Mouse (Mus musculus): ENCODE results near the gene Rbm20. TPM values are rescaled to one million over a fixed set of nuclear protein-coding genes. Genes with fewer than 3 reads are reported as not detected.
"Not testable (repeated sequence)": the region's sequence is repeated elsewhere in the genome, so short reads cannot be mapped to it uniquely, and the experiment has no call there.

Gene Rbm20
- total RNA-seq (2022), result 100 to 1,000 TPM; 232 to 257 (median 245) TPM

DNA sequence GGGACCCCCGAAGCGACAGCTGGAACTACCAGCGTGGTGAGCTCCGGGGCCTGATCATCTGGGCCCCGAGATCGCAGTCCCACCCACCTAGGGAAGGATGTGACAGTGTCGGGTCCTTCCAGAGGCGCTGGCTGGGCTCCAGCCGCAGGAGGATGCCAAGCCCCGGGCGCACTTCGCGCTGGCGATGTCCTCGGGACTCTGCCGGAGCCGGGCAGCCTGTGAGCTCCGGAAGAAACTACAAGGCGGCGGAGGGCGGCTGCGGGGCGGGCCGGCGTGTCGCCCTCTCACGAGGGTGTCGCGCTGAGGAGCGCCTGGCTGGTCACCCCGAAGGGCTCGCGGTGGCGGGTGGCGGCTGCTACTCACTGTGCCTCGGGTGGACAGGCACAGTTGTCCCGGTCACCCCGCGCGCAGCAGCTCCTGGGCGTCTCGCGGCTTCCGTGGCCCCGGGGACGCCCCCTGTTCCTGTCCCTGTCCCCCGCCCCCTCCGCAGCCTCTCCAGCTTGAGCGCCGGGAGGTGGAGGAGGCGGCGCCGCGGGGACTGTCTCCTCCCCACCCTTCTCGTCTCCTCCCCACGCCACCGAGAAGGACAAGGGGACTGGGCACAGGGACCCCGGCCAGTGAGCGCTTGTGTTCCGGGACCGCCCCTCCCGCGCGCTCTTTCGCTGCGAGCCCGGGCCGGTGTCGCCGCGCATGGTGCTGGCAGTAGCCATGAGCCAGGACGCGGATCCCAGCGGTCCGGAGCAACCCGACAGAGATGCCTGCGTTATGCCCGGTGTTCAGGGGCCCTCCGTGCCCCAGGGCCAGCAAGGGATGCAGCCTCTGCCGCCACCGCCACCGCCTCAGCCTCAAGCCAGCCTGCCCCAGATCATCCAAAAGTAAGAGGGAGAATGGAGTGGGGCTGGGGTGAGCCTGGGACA, at the start of gene Rbm20:
Rbm20 (plus strand) TSS at position 589 of the 917 bp plus-strand sequence.
- peak; percentile 62 for DNase-seq (ENCODE audit: low spot score)

GRCm38 (mm10) chr19:53638041-53638440, 39.1 kb upstream of the Rbm20 start:
- no peak for DNase-seq (ENCODE audit: low spot score)

DNA sequence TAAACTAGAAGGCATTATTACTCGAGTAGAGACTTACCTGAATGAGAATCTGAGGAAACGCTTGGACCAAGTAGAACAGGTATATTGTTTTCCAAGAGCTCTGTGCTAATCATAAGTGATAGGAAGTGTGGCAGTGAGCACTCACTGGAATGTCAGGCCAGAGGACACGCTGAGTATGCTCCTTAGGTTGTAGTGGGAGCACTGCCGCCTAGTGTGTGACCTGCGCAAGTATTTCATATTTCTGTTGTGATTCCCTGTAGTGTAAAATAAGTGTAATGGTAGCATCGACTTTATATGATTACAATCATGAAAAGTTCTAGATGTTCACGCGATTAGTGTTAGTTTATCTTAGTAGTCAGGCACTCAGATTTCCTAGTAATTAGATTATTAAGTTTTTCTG, 38.4 kb upstream of the Rbm20 start:
- no peak for DNase-seq (ENCODE audit: low spot score)

- no peak for DNase-seq (ENCODE audit: low spot score)
Observed at GRCm38 (mm10) chr19:53644020-53644595, 33.0 kb upstream of the Rbm20 start.

GRCm38 (mm10) chr19:53647301-53647700, 29.8 kb upstream of the Rbm20 start:
- DNase-seq (ENCODE audit: low spot score), result no peak

DNA sequence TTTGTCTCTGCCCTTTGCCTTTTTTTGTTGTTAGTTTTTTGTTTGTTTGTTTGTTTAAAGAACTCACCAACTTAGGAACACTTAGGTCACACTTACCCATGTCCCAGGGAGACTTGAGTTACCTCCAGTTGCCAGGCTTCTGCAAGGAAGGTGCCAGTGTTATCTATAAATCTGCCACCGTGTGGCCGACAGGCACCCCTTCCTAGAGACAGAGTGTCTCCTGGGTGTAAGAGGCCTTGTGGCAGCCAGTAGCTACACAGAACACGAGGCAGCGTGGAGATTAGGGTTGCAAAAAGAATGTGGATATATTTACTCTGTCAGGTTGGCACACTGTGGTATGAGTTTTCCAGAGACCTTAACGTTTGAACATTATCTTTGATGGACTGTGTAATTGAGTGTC, 29.1 kb upstream of the Rbm20 start:
- no peak for DNase-seq (ENCODE audit: low spot score)

GRCm38 (mm10) chr19:53648802-53649236, 28.3 kb upstream of the Rbm20 start:
- peak; percentile 70 for DNase-seq (ENCODE audit: low spot score)

DNA sequence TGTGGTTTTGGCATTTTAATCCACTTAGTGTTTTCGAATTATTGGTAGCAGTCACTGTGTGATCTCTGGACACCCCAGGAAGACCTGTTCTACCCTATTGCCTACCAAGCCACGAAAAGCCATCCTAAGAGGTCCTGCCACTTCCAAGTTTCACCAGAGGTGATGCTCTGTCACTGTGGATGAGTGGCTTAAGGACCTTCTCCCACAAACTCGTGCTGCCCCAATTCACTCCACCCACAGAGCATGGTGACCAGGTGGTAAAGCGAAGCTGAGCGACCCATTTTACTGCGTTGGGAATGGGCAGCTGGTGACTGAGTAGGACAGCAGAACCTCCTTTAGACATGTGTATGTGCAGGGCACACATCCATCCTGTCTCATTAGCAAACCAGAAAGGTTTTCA, 27.7 kb upstream of the Rbm20 start:
- no peak for DNase-seq (ENCODE audit: low spot score)

DNA sequence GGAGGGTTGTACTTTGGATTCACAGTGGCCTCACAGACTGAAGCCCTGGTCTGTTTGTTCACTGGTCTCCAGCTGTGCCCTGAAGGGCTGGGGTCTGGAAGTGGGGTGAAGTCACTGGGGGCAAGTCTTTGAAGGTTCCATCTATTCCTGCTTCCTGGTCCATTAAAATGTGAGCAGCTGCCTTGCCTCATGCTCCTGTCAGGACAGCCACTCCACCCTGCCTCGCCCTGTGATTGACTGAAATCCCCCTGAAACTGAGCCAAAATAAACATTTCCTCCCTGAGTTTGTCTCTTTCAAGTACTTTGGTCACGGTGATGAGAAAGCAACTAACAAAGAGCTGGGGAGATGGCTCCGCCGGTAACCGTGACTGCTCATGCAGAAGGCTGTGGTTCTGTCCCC, 27.3 kb upstream of the Rbm20 start:
- DNase-seq (ENCODE audit: low spot score), result no peak

DNA sequence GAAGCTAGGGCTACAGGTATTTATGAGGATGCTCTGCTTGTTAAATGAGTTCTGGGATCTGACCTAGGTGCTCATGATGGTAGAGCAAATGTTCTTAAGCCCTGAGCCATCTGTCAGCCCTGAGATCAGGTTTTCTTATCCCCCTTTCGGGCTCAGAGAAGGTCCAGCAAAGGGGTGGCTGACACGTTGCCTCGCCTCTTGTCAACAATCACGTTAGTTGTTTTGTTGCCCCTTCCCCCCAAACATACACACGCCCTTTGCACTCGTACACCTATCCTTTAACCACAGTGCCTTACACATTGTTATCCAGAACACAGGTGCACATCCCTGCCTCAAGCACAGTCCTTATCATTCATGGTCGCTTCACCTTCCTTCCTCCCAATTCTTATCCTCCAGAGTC, 26.2 kb upstream of the Rbm20 start:
- DNase-seq (ENCODE audit: low spot score), result no peak

GRCm38 (mm10) chr19:53652267-53652666, 24.8 kb upstream of the Rbm20 start:
- DNase-seq (ENCODE audit: low spot score), result no peak

- no peak for DNase-seq (ENCODE audit: low spot score)
Observed at GRCm38 (mm10) chr19:53653624-53654467, 23.3 kb upstream of the Rbm20 start.

DNA sequence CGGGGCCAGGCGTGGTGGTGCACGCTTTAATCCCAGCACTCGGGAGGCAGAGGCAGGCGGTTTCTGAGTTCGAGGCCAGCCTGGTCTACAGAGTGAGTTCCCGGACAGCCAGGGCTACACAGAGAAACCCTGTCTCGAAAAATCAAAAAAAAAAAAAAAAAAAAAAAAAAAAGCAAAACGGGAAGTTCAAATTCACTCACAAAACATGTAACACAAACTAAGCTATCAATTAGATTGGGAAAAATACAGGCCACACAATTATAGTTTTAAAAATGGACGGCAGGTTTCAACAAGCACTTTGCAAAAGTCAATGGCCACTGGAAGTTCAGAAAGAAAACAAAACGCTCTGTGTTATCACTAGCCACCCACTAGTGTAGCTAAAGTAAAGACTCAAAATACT, 20.7 kb upstream of the Rbm20 start:
- not testable (repeated sequence) for DNase-seq (ENCODE audit: low spot score)

DNA sequence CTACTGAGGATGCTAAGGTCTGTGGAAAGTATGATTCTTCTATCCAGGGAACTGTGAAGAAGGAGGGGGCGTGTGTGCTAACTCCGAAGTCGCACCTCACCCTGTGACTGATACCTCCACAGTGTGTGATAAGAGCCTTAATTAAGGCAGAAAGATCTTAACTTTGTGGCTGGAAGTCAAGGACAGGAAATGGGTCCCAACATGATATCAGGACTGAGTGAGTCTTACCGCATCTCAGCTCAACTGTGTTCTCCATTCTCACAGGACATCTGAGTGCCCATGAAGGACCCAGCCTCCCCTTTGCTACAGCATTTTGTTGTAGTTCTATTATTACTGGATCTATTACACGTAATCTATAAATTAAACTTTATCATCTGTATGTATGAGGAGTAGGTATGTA, 19.7 kb upstream of the Rbm20 start:
- DNase-seq (ENCODE audit: low spot score), result no peak

DNA sequence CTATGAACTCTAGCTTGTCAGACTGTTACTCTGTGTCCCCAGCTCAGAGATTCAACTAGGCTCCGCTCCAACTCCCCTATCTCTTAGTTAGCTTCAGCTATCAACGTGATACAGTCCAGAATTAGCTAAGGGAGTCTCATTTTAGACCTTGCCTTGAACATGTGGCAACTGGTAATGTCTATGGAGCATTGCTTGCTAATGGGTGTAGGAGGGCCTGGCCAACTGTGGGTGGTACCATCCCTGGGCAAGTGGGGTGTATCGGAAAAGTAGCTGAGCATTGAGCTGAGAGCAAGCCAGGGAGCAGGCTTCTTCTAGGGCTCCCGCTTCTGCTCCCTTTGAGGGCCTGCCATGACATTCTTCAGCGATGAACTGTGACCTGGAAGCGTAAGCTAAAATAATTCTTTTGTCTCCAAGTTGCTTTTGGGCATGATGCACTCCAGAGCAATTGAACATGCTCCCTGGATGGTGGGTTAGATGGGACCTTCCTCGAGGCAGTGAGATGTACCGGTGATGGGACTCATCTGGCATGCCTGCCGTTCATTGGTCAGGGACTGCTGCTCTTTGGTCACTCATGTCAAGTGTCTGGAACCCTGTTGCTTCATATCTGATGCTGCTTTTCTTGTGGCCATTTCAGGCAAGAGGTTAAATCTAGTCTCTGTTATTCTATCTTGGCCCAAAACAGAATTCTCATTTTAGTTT, 16.2 kb upstream of the Rbm20 start:
- peak; percentile 41 for DNase-seq (ENCODE audit: low spot score)

- no peak for DNase-seq (ENCODE audit: low spot score)
Observed at GRCm38 (mm10) chr19:53661938-53662722, 15.0 kb upstream of the Rbm20 start.

DNA sequence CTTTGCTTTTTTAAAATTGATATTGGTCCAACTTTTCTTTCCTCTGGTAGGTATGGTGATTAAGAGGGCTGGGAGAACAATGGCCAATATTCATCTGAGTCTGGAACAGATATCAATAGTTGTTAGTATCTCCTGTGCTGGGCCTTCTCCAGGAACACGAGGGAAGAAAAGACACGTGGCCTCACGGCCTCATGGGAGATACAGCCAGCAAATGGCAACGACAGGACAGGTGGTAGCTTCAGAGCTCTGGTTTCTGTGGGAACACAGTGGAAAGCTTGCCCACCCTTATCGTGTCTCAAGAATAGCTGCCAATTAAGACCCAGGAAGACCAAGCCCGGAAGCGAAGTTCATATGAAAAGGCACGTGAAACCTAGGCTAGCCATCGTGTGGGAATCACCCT, 12.3 kb upstream of the Rbm20 start:
- no peak for DNase-seq (ENCODE audit: low spot score)

DNA sequence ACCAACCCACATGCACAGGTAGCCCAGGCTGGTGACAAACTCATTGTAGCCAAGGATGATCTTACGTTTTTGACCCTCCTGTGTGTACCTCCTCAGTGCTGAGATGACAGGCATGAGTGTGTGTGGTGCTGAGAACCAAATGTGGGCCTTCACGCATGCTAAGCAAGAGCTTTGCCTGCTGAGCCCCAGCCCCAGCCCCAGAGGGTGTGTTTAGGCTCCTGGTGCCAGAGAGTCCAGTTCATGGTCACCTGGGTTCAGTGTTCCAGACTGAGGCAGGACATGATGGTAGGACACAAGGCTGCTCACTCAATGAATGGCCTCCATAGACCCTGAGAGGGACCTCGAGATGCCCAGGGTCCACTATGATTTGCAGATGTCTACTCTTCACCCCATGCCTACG, 11.7 kb upstream of the Rbm20 start:
- no peak for DNase-seq (ENCODE audit: low spot score)

DNA sequence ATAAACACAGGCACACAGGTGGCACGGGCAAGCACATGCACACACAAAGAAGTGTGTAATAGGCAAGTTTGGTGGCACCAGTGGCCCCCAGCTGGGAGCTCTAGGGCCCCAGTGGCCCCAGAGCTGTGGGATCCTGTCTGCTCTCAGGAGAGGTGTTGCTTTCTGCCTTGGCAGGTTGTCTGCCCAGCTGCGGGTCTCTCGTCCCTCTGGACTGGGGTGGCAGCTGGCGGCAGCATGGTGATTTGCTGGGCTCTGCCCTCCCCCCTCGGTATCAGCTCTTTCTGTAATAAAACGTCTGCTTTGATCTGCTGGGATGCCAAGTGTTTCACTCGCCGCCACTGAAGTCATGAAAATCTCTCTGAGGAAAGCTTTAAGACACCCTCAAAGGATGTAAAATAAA, 10.4 kb upstream of the Rbm20 start:
- DNase-seq (ENCODE audit: low spot score), result no peak

- DNase-seq (ENCODE audit: low spot score), result no peak
Observed at GRCm38 (mm10) chr19:53668821-53669220, 8.3 kb upstream of the Rbm20 start.

GRCm38 (mm10) chr19:53670625-53671141, 6.4 kb upstream of the Rbm20 start:
- peak; percentile 64 for DNase-seq (ENCODE audit: low spot score)
